Mouse (Mus musculus) left cerebral cortex, adult 6 months (tissue): ENCODE data around the gene Gm49336. TPM values are rescaled to one million over a fixed set of nuclear protein-coding genes. Genes with fewer than 3 reads are reported as not detected.

Experiments used
- long read RNA-seq, 2 experiments: library from polyadenylated mRNA; unstranded; transcript quantifications; one replicate each; pipeline ENCODE4 v2.0.0; 2019 to 2020
- polyA plus RNA-seq: library from polyadenylated mRNA; unstranded; fragments of <200 nt; fragmentation: Nextera tagmentation; gene quantifications from 2 replicates; pipeline ENCODE4 v1.2.3, GENCODE M21; 2021

Gm49336 gene
- polyA plus RNA-seq: 18.5 and 20.3 TPM in 2 replicates
- long read RNA-seq, experiment 1, transcript Gm49336-201 (15 exons, 3,913 nt): major isoform, 228 of 304 reads
- long read RNA-seq, experiment 1, transcript Gm49336-205 (14 exons, 2,936 nt): minor isoform, 13 of 304 reads
- long read RNA-seq, experiment 1, partial matches to known transcripts: 15 of 304 reads
- long read RNA-seq, experiment 1, other reads (novel, unspliced or antisense): 48 of 304 reads
- long read RNA-seq, experiment 2, transcript Gm49336-201 (15 exons, 3,913 nt): major isoform, 16 of 37 reads
- long read RNA-seq, experiment 2, partial matches to known transcripts: 3 of 37 reads
- long read RNA-seq, experiment 2, other reads (novel, unspliced or antisense): 16 of 37 reads

GRCm38 (mm10) chr14:60251281-60252003 lies at the start of gene Gm49336, which contains the start of gene Nupl1:
Gm49336 (minus strand) TSS chr14:60251507.
Nupl1 (minus strand) TSS chr14:60251431.

DNA sequence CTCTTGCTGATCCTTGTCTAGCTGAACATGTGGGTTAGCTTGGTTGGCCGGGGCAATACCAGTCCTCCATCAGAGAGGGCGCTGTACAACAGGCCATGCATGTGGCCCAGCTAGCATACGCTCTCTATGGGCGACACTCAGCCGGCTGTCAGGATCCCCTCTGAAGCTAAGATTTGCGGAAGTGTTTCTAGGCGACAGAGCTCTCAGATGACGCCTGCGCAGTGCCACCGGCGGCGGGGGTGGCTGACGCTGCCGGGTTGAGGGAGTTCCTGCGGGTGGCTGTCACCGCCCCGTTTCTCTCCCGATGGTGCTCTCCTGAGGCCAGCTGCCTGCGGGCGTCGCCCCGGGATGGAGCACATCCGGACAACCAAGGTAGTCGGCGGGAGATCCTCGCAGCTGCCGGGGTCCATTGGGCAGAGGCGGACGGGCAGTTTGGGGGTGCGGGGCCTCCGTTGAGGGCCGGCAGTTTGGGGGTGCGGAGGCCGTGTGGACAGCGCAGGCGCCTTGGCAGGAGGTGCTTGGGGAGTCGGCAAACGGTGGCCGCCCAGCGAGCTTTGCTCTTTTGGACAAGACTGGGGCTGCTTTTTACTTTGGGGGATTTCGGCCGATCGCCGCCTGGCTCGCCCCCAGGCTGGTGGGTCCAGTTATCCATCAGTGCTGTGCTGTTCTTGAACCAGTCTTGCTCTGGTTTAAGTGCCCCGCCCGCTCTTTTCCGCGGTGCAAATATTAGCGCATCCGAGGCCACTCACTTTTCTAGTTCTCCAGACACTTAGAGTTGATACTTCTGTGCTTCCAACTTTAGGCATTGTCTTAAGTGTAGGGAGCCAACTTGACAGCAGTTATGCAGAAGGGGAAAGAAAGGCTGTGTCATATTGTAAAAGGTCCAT lies 13.9 kb upstream of the Gm49336 start, which contains the start of gene Mtmr6:
Mtmr6 (plus strand) TSS at position 239 of the 887 bp plus-strand sequence.

GRCm38 (mm10) chr14:60196884-60197283 lies 54.4 kb downstream of the Gm49336 start, which contains the start of gene Atp8a2:
Atp8a2 (minus strand) TSS chr14:60197179.

Other genes with a start within 250 kb of the Gm49336 start
- gene Atp8a2, start 54.3 kb downstream of the Gm49336 start, polyA plus RNA-seq: 12.0 and 15.1 TPM in 2 replicates
- gene Nupl1, start 76 bp downstream of the Gm49336 start, polyA plus RNA-seq: not detected in 2 replicates
- gene Mtmr6, start 13.7 kb upstream of the Gm49336 start, polyA plus RNA-seq: 62.9 and 78.3 TPM in 2 replicates
- 5.6 and 19.6 TPM in 2 replicates for gene Amer2, start 121.8 kb upstream of the Gm49336 start, polyA plus RNA-seq